Mouse (Mus musculus) embryonic facial prominence, embryonic 10.5 days (tissue): ENCODE results near the gene Isoc2a. TPM values are rescaled to one million over a fixed set of nuclear protein-coding genes. Genes with fewer than 3 reads are reported as not detected.

Experiments used
- DNase-seq: peaks from one replicate; pipeline ENCODE4 v3.0.0-alpha.2; 2017; ENCODE audit warnings: low spot score
- H3K27ac ChIP-seq: fragments of 300-500 bp; sonication (generic); replicated peaks from 2 replicates; pipeline ENCODE4 v1.5.1; 2016; ENCODE audit warnings: mild to moderate bottlenecking
- H3K27me3 ChIP-seq: fragments of 300-500 bp; sonication (generic); replicated peaks from 2 replicates; pipeline ENCODE4 v1.6.1; 2016; ENCODE audit warnings: low read depth, mild to moderate bottlenecking; ENCODE audit not compliant: poor library complexity, severe bottlenecking
- H3K36me3 ChIP-seq: fragments of 300-500 bp; sonication (generic); replicated peaks from 2 replicates; pipeline ENCODE4 v1.6.1; 2016; ENCODE audit warnings: mild to moderate bottlenecking, moderate library complexity
- H3K4me1 ChIP-seq: fragments of 300-500 bp; sonication (generic); 2 replicates; pipeline ENCODE4 v1.6.1; 2016
- H3K4me3 ChIP-seq: fragments of 300-500 bp; sonication (generic); 2 replicates; pipeline ENCODE4 v1.5.1; 2016; ENCODE audit warnings: mild to moderate bottlenecking, moderate library complexity
- H3K9me3 ChIP-seq: fragments of 300-500 bp; sonication (generic); 2 replicates; pipeline ENCODE4 v1.6.1; 2016; ENCODE audit warnings: mild to moderate bottlenecking
- WGBS: fragments of 180-500 bp; shearing (Covaris S2); methylation state at CpG from one replicate; pipeline ENCODE4 v1.1.7; 2016; 5-methylcytosine and 5-hydroxymethylcytosine counted together
- polyA plus RNA-seq: library from polyadenylated mRNA; unstranded; fragments of >200 nt; fragmentation: Nextera tagmentation; extraction: Ambion mirVana; gene quantifications from 2 replicates; pipeline ENCODE4 v1.2.1, GENCODE M21; 2016

Gene Isoc2a
- polyA plus RNA-seq = 0.68 and 0.86 TPM in 2 replicates

GRCm38 (mm10) chr7:4876753-4877221 is at the start of gene Isoc2a:
Gene Isoc2a (plus strand): TSS chr7:4877153.
- DNase-seq = peak; percentile 96
- no peaks in the 10 kb centered on the region for H3K9me3 ChIP-seq
- no peaks in the 10 kb centered on the region for H3K36me3 ChIP-seq
- H3K27ac ChIP-seq = peak within 1 kb of the TSS; percentile 76
- H3K4me1 ChIP-seq = peaks cover 23% of the 10 kb centered on the region
- H3K27me3 ChIP-seq = no peaks in the 10 kb centered on the region
- peak within 1 kb of the TSS; percentile 68 for H3K4me3 ChIP-seq
- under 1% methylated on average over 22 of the region's 22 CpGs for WGBS

GRCm38 (mm10) chr7:4830476-4830875 is 46.5 kb upstream of the Isoc2a start:
- Histone ChIP-seq H3K9me3 (no peaks in the 10 kb centered on the region; the same call in none of the 2 replicates), H3K27ac (no peak overlapping the region), H3K36me3 (no peaks in the 10 kb centered on the region), H3K4me3 (no peak overlapping the region), H3K4me1 (no peaks in the 10 kb centered on the region), H3K27me3 (peaks cover 50% of the 10 kb centered on the region)
- peak; percentile 68 for DNase-seq
- 8% methylated on average over 12 of the region's 12 CpGs for WGBS

GRCm38 (mm10) chr7:4835631-4836327 is 41.2 kb upstream of the Isoc2a start:
- 6% methylated on average over 34 of the region's 34 CpGs for WGBS
- peak overlapping the region; percentile 64 for H3K4me3 ChIP-seq
- peak overlapping the region; percentile 66; the same call in 1 of the 2 replicates for H3K27ac ChIP-seq
- no peak for DNase-seq
- no peaks in the 10 kb centered on the region; the same call in 1 of the 2 replicates for H3K9me3 ChIP-seq
- H3K36me3 ChIP-seq = no peaks in the 10 kb centered on the region
- peaks cover 10% of the 10 kb centered on the region for H3K4me1 ChIP-seq
- peaks cover 90% of the 10 kb centered on the region for H3K27me3 ChIP-seq

- WGBS = under 1% methylated on average over 51 of the region's 51 CpGs
- peaks cover 10% of the 10 kb centered on the region for H3K4me1 ChIP-seq
- H3K36me3 ChIP-seq = no peaks in the 10 kb centered on the region
- peak overlapping the region; percentile 64 for H3K4me3 ChIP-seq
- H3K27me3 ChIP-seq = peaks cover 90% of the 10 kb centered on the region
- no peaks in the 10 kb centered on the region; the same call in 1 of the 2 replicates for H3K9me3 ChIP-seq
- H3K27ac ChIP-seq = peak overlapping the region; percentile 66; the same call in 1 of the 2 replicates
- peak; percentile 76 for DNase-seq
Measured at GRCm38 (mm10) chr7:4836351-4836792, 40.6 kb upstream of the Isoc2a start.

- Histone ChIP-seq H3K27me3 (peaks cover 94% of the 10 kb centered on the region), H3K27ac (no peak overlapping the region), H3K9me3 (no peaks in the 10 kb centered on the region), H3K4me3 (no peak overlapping the region), H3K36me3 (no peaks in the 10 kb centered on the region), H3K4me1 (peaks cover 17% of the 10 kb centered on the region)
- WGBS = 41% methylated on average over 1 of the region's 1 CpGs
- DNase-seq = no peak
Measured at GRCm38 (mm10) chr7:4837639-4838038, 39.3 kb upstream of the Isoc2a start.

GRCm38 (mm10) chr7:4842077-4842476 is 34.9 kb upstream of the Isoc2a start:
- Histone ChIP-seq H3K27me3 (peaks cover 100% of the 10 kb centered on the region), H3K4me3 (0 out of 2 replicates have a peak overlapping the region, but pooled peaks have one; percentile 63), H3K4me1 (peaks cover 29% of the 10 kb centered on the region), H3K27ac (no peak overlapping the region), H3K9me3 (no peaks in the 10 kb centered on the region), H3K36me3 (no peaks in the 10 kb centered on the region)
- 61% methylated on average over 5 of the region's 5 CpGs for WGBS
- DNase-seq = no peak

- H3K9me3 ChIP-seq = no peaks in the 10 kb centered on the region
- DNase-seq = peak; percentile 70
- no peak overlapping the region for H3K27ac ChIP-seq
- peaks cover 29% of the 10 kb centered on the region for H3K4me1 ChIP-seq
- H3K27me3 ChIP-seq = peaks cover 97% of the 10 kb centered on the region
- peak overlapping the region; percentile 63 for H3K4me3 ChIP-seq
- 1% methylated on average over 16 of the region's 16 CpGs for WGBS
- no peaks in the 10 kb centered on the region for H3K36me3 ChIP-seq
Measured at GRCm38 (mm10) chr7:4842634-4843131, 34.3 kb upstream of the Isoc2a start.

GRCm38 (mm10) chr7:4843604-4844244 is 33.2 kb upstream of the Isoc2a start:
- Histone ChIP-seq H3K4me3 (peak overlapping the region; percentile 63), H3K36me3 (no peaks in the 10 kb centered on the region), H3K27me3 (peaks cover 90% of the 10 kb centered on the region), H3K9me3 (no peaks in the 10 kb centered on the region), H3K4me1 (peaks cover 29% of the 10 kb centered on the region), H3K27ac (no peak overlapping the region)
- DNase-seq = peak; percentile 74
- WGBS = under 1% methylated on average over 34 of the region's 34 CpGs

- no peak for DNase-seq
- H3K4me3 ChIP-seq = peak within 1 kb of the TSS; percentile 63
- peaks cover 83% of the 10 kb centered on the region for H3K27me3 ChIP-seq
- no peak within 1 kb of the TSS; the same call in 1 of the 2 replicates for H3K27ac ChIP-seq
- H3K9me3 ChIP-seq = no peaks in the 10 kb centered on the region
- peaks cover 29% of the 10 kb centered on the region for H3K4me1 ChIP-seq
- H3K36me3 ChIP-seq = no peaks in the 10 kb centered on the region
- WGBS = 1% methylated on average over 41 of the region's 41 CpGs
Measured at GRCm38 (mm10) chr7:4844245-4844916, 32.6 kb upstream of the Isoc2a start, which contains the start of gene Shisa7. Gene Shisa7 (minus strand): TSS chr7:4844696.

- H3K27ac ChIP-seq = no peak overlapping the region
- H3K9me3 ChIP-seq = no peaks in the 10 kb centered on the region
Measured at GRCm38 (mm10) chr7:4844917-4845309, 32.0 kb upstream of the Isoc2a start.

GRCm38 (mm10) chr7:4849372-4849771 is 27.6 kb upstream of the Isoc2a start:
- 62% methylated on average over 9 of the region's 9 CpGs for WGBS

More at GRCm38 (mm10) chr7:4844917-4845309, 32.0 kb upstream of the Isoc2a start:
- Histone ChIP-seq H3K36me3 (no peaks in the 10 kb centered on the region), H3K4me3 (peak overlapping the region; percentile 63), H3K4me1 (peaks cover 29% of the 10 kb centered on the region), H3K27me3 (peaks cover 78% of the 10 kb centered on the region)
- DNase-seq = peak; percentile 89
- WGBS = under 1% methylated on average over 13 of the region's 13 CpGs

More at GRCm38 (mm10) chr7:4849372-4849771, 27.6 kb upstream of the Isoc2a start:
- H3K27ac ChIP-seq = no peak overlapping the region
- H3K4me1 ChIP-seq = peaks cover 5% of the 10 kb centered on the region
- DNase-seq = no peak
- H3K36me3 ChIP-seq = no peaks in the 10 kb centered on the region
- H3K27me3 ChIP-seq = peaks cover 42% of the 10 kb centered on the region
- no peaks in the 10 kb centered on the region for H3K9me3 ChIP-seq
- H3K4me3 ChIP-seq = no peak overlapping the region
